Mouse (Mus musculus) heart, embryonic 12.5 days (tissue): Measurements from ENCODE around the gene Cd59a. TPM values are rescaled to one million over a fixed set of nuclear protein-coding genes. Genes with fewer than 3 reads are reported as not detected.

Experiments
- ATAC-seq: fragments of 200-750 bp; cut with Nextera tagmentation; 2 replicates; pipeline ENCODE4 v1.8.0; 2017; ENCODE audit warnings: moderate TSS enrichment, moderate library complexity; ENCODE audit not compliant: insufficient number of reproducible peaks, low FRiP score
- H3K27ac ChIP-seq: fragments of 300-500 bp; sonication (generic); 2 replicates; pipeline ENCODE4 v1.5.1; 2016; ENCODE audit warnings: mild to moderate bottlenecking, moderate library complexity; ENCODE audit not compliant: poor library complexity, severe bottlenecking
- H3K27me3 ChIP-seq: fragments of 300-500 bp; sonication (generic); replicated peaks from 2 replicates; pipeline ENCODE4 v1.6.1; 2016; ENCODE audit warnings: mild to moderate bottlenecking, moderate library complexity
- H3K36me3 ChIP-seq: fragments of 300-500 bp; sonication (generic); 2 replicates; pipeline ENCODE4 v1.6.1; 2016; ENCODE audit warnings: mild to moderate bottlenecking, moderate library complexity
- H3K4me1 ChIP-seq: fragments of 300-500 bp; sonication (generic); replicated peaks from 2 replicates; pipeline ENCODE4 v1.6.1; 2016; ENCODE audit warnings: mild to moderate bottlenecking
- H3K4me2 ChIP-seq: fragments of 300-500 bp; sonication (generic); 2 replicates; pipeline ENCODE4 v1.6.1; 2016; ENCODE audit warnings: mild to moderate bottlenecking, moderate library complexity
- H3K4me3 ChIP-seq: fragments of 300-500 bp; sonication (generic); 2 replicates; pipeline ENCODE4 v1.5.1; 2016; ENCODE audit warnings: mild to moderate bottlenecking
- H3K9ac ChIP-seq: fragments of 300-500 bp; sonication (generic); 2 replicates; pipeline ENCODE4 v1.6.1; 2016; ENCODE audit warnings: mild to moderate bottlenecking, moderate library complexity
- H3K9me3 ChIP-seq: fragments of 300-500 bp; sonication (generic); replicated peaks from 2 replicates; pipeline ENCODE4 v1.6.1; 2016; ENCODE audit warnings: mild to moderate bottlenecking, moderate library complexity
- WGBS: fragments of 180-500 bp; shearing (Covaris S2); methylation state at CpG from one replicate; pipeline ENCODE4 v1.1.7; 2016; 5-methylcytosine and 5-hydroxymethylcytosine counted together
- polyA plus RNA-seq: library from polyadenylated mRNA; unstranded; fragments of >200 nt; fragmentation: Nextera tagmentation; extraction: Ambion mirVana; gene quantifications from 2 replicates; pipeline ENCODE4 v1.2.1, GENCODE M21; 2016

Gene Cd59a
- polyA plus RNA-seq, 1 experiment from 2014 or later: 83.3 TPM

DNA sequence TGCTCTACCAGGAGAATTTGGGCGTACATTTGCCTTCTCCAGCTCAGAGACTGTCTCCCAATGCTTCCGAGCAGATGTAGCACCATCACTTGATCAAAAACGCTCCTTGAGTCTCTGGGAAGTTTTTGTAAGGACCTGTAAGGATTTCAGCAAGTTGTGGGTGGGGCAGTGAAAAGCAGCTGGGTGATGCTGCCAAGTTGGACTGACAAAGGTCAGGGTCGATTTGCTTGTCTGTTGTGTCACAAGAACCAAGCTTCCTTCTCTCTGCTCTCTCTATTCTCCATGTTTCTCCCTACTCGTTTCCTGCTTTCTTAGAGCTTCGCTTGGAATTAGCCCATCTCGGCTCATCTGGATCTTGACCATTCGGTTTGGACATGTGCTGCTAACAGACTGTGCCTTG lies 46.5 kb downstream of the Cd59a start:
- Histone ChIP-seq H3K36me3 (no peaks in the 10 kb centered on the region), H3K4me2 (no peak overlapping the region), H3K4me1 (no peaks in the 10 kb centered on the region), H3K9me3 (no peaks in the 10 kb centered on the region), H3K4me3 (no peak overlapping the region), H3K27ac (no peak overlapping the region), H3K9ac (no peak overlapping the region), H3K27me3 (no peaks in the 10 kb centered on the region)
- WGBS: 89% methylated on average over 8 of the region's 8 CpGs
- ATAC-seq: no peak

DNA sequence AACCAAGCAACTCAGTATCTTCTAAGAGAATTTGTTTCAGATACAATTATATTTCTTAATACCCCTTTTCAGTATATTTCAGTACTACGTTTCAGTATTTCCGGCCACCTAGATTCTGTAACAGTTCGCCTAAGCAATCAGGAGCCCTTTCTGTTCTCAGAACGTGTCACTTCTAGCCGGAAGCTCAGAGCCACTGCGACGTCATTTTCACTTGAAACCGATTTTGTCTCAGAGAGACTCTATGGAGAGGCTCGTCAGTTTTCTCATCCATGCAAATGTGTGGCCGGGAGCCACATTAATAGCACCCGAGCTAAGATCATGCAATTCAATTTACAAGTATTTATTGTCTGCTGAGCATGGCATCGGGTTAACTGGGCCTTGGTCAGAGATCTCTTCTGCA lies 48.4 kb downstream of the Cd59a start:
- no peaks in the 10 kb centered on the region for H3K36me3 ChIP-seq
- no peak overlapping the region for H3K9ac ChIP-seq
- H3K4me3 ChIP-seq: no peak overlapping the region
- no peaks in the 10 kb centered on the region for H3K27me3 ChIP-seq
- no peaks in the 10 kb centered on the region for H3K9me3 ChIP-seq
- H3K4me1 ChIP-seq: no peaks in the 10 kb centered on the region
- no peak for ATAC-seq
- no peak overlapping the region for H3K27ac ChIP-seq
- WGBS: 87% methylated on average over 12 of the region's 12 CpGs
- no peak overlapping the region for H3K4me2 ChIP-seq

GRCm38 (mm10) chr2:104145983-104146382 lies 50.4 kb downstream of the Cd59a start:
- Histone ChIP-seq H3K27me3 (no peaks in the 10 kb centered on the region), H3K4me2 (no peak overlapping the region), H3K4me3 (no peak overlapping the region), H3K36me3 (no peaks in the 10 kb centered on the region), H3K27ac (no peak overlapping the region), H3K9ac (no peak overlapping the region), H3K9me3 (no peaks in the 10 kb centered on the region), H3K4me1 (no peaks in the 10 kb centered on the region)
- 57% methylated on average over 1 of the region's 1 CpGs for whole genome bisulfite sequencing
- ATAC-seq: peak; percentile 81

DNA sequence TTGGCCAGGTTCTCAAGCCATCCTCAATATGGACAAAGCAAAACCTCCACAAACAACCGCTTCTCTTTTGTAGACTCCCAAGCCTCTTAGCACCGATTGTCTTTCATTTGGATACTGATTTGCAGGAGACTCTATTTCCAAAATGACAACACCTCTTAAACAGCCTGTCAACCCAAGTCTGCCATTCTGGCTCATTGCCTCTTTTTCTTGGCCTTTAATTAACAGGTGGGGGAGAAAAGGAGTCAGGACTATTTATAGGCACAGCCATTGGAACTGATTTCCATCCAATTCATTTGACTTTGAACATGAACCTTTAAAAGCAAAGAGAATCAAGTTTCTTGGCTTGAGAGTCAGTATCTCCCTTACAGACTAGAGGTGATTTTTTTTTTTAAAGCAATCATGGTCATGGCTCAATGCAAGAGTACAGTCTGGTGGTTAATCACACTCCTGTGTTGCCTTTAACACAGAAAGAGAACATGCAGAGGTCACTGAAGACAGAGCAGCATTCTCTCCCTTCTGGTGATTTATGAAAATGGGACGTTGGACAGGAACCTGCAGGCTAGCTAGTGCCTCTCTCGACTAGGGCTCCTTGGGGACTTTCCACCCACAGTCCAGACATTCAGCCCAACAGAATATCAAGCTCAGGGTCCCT lies 52.4 kb downstream of the Cd59a start:
- no peaks in the 10 kb centered on the region for H3K27me3 ChIP-seq
- no peaks in the 10 kb centered on the region for H3K4me1 ChIP-seq
- H3K4me2 ChIP-seq: no peak overlapping the region
- H3K9me3 ChIP-seq: no peaks in the 10 kb centered on the region
- no peak overlapping the region for H3K9ac ChIP-seq
- no peaks in the 10 kb centered on the region for H3K36me3 ChIP-seq
- H3K27ac ChIP-seq: no peak overlapping the region
- no peak for ATAC-seq
- WGBS: 66% methylated on average over 4 of the region's 4 CpGs
- H3K4me3 ChIP-seq: no peak overlapping the region

DNA sequence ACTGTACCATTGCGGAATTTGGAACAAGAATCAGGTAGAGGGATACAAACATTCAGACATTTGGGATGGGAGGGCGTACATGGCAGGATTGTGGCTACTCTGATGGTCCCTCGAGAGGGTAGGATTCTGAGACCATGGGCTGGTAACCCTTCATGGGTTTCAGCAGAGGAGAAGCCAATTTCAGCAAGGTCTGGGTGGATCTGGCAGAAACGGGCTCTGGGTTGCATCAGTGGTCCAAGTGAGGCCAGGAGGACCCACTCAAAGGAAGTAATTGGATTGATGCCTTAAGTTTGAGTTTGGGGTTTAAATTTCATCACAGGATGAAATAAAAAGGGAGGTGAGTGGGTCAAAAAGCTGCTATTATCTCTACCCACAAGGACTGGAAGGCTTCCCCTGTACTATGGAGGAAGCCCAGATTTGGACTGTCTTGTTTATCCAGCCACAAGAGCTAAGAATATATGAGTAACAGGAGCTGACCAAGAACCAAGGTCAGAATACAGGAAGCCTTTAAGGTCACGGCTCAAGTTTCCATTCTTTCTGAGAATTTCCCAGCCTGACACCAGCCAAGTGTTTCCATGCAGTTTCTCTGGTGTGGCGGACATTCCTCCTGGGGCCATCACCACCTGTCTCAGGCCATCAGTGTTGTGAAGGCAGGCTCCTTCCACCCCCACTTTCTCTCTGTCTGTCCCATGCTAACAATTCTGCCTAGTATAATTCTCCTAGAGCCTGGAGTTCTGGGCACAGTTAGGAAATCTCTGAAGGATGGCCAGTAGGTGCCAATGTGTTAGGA lies 55.2 kb downstream of the Cd59a start:
- H3K9ac ChIP-seq: no peak overlapping the region
- H3K9me3 ChIP-seq: no peaks in the 10 kb centered on the region
- H3K27ac ChIP-seq: no peak overlapping the region
- H3K27me3 ChIP-seq: no peaks in the 10 kb centered on the region
- H3K36me3 ChIP-seq: no peaks in the 10 kb centered on the region
- H3K4me3 ChIP-seq: no peak overlapping the region
- ATAC-seq: peak; percentile 43; the same call in 1 of the 2 replicates
- WGBS: 74% methylated on average over 6 of the region's 6 CpGs
- no peaks in the 10 kb centered on the region for H3K4me1 ChIP-seq
- no peak overlapping the region for H3K4me2 ChIP-seq

DNA sequence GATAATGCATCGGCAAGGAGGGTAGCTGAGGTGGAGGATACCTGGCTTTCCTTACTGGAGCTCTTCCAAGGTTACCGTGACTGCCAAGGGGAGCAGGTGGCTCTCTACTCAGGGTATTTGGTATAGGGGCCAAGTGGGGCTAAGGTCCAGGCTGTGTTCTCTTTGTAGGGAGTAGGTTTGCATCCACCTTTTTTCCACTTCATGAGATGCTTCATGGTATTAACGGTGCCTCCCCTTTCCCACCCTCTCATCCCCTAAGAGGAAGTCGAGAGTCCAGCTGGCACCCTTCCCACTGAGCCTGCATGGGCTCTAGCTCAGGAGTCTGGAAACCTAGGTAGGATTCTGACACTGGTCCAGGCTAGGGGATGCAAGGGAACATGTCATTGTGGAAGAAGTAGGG lies 57.7 kb downstream of the Cd59a start:
- H3K9me3 ChIP-seq: no peaks in the 10 kb centered on the region
- no peaks in the 10 kb centered on the region for H3K4me1 ChIP-seq
- H3K27me3 ChIP-seq: no peaks in the 10 kb centered on the region
- H3K36me3 ChIP-seq: no peaks in the 10 kb centered on the region
- 69% methylated on average over 4 of the region's 4 CpGs for WGBS
- no peak overlapping the region for H3K27ac ChIP-seq
- H3K4me2 ChIP-seq: no peak overlapping the region
- no peak for ATAC-seq
- H3K4me3 ChIP-seq: no peak overlapping the region
- no peak overlapping the region for H3K9ac ChIP-seq

GRCm38 (mm10) chr2:104153876-104154275 lies 58.3 kb downstream of the Cd59a start:
- Histone ChIP-seq H3K4me3 (no peak overlapping the region), H3K4me1 (no peaks in the 10 kb centered on the region), H3K9ac (no peak overlapping the region), H3K27me3 (no peaks in the 10 kb centered on the region), H3K4me2 (no peak overlapping the region), H3K36me3 (no peaks in the 10 kb centered on the region), H3K9me3 (no peaks in the 10 kb centered on the region), H3K27ac (no peak overlapping the region)
- ATAC-seq: no peak
- 77% methylated on average over 3 of the region's 3 CpGs for WGBS

- WGBS: 86% methylated on average over 4 of the region's 4 CpGs
- H3K36me3 ChIP-seq: no peaks in the 10 kb centered on the region
- no peak for ATAC-seq
Observed at GRCm38 (mm10) chr2:104157831-104158230, 62.2 kb downstream of the Cd59a start.

GRCm38 (mm10) chr2:104163418-104163817 lies 67.8 kb downstream of the Cd59a start:
- Histone ChIP-seq H3K9ac (no peak overlapping the region), H3K4me1 (no peaks in the 10 kb centered on the region), H3K27ac (no peak overlapping the region), H3K4me2 (no peak overlapping the region), H3K36me3 (no peaks in the 10 kb centered on the region), H3K27me3 (no peaks in the 10 kb centered on the region), H3K4me3 (no peak overlapping the region), H3K9me3 (no peaks in the 10 kb centered on the region)
- WGBS: 78% methylated on average over 7 of the region's 7 CpGs
- no peak for ATAC-seq

More at GRCm38 (mm10) chr2:104157831-104158230, 62.2 kb downstream of the Cd59a start:
- Histone ChIP-seq H3K4me3 (no peak overlapping the region), H3K9me3 (no peaks in the 10 kb centered on the region), H3K4me2 (no peak overlapping the region), H3K9ac (no peak overlapping the region), H3K27ac (no peak overlapping the region), H3K4me1 (no peaks in the 10 kb centered on the region), H3K27me3 (no peaks in the 10 kb centered on the region)

DNA sequence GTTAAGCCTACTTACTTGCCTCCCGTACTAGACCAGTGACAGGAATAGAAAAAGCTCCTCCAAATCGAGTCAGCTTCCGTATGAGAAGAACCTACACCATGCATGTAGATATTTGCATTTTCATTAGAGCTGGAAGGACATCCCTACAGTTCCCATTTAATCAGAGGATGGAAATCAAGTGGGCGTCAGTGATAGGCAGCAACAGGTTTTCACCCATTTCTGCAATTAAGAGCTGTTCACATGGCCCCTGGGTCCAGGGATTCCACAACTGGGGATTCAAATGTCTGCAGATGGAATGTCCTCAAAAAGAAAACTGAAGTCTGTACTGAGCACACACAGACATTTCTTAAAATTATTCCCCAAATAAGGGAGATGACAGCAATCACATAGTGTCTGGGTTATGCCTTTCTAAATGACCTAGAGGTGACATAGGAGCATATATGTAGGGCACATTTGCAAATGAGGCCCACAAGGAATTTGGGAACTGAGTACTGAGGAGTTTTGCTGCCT lies 68.4 kb downstream of the Cd59a start:
- H3K4me2 ChIP-seq: no peak overlapping the region
- H3K9me3 ChIP-seq: no peaks in the 10 kb centered on the region
- no peak for ATAC-seq
- H3K4me3 ChIP-seq: no peak overlapping the region
- no peak overlapping the region for H3K9ac ChIP-seq
- H3K36me3 ChIP-seq: no peaks in the 10 kb centered on the region
- H3K27ac ChIP-seq: no peak overlapping the region
- H3K27me3 ChIP-seq: no peaks in the 10 kb centered on the region
- WGBS: 73% methylated on average over 4 of the region's 4 CpGs
- H3K4me1 ChIP-seq: no peaks in the 10 kb centered on the region
